Comparison of ENCODE assay signal across 17 mouse cellular contexts in the genomic region with DNA sequence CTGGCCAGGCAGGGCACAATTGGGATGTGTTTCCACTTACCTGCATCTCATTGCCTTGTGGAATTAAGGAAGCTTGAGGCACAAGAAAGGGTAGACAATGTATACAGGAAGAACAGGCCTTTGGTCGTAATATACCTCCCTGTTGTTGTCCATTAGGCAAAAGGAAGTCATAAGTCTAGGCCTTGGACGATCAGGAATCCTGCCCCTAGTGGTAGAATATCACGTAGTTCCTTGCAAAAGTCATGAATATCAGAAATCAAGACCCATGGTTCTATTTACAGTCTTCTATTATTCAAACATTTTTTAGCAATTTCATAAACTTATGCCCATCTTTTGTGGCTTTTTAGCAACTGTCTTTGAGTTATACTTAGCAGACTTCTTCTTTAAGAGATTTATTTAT.
DNase-seq lines count a peak whose midpoint lies in the region; ATAC-seq and TF ChIP-seq lines count a peak whose summit lies in the region.
"Had no signal": no experiment of that assay in that cellular context is flagged by ENCODE, and none has a peak within 500 bp of the region (broad histone marks: within the 10 kb centered on the region; RNA-seq: fewer than 3 reads in every experiment).

No protein-coding gene starts in this region.

- TF ChIP-seq CTCF in heart, adult 2 months (IDR thresholded peaks at IDR 0.05) = peak; percentile 23
- peak; percentile 36 for TF ChIP-seq CTCF in Patski (IDR thresholded peaks at IDR 0.05)

- no peak overlapping the region for H3K4me3 ChIP-seq in heart, adult 2 months
- H3K4me3 ChIP-seq in heart, embryonic 11.5 days (ENCODE audit: low read depth, low read length) = no peak overlapping the region
- H3K4me3 ChIP-seq: embryonic facial prominence, embryonic 13.5 days; forebrain, embryonic 15.5 days; midbrain, embryonic 12.5 days; neural tube, embryonic 13.5 days had no signal

- H3K4me2 ChIP-seq in heart, embryonic 11.5 days = no peak overlapping the region
- H3K4me2 ChIP-seq: embryonic facial prominence, embryonic 13.5 days; forebrain, embryonic 15.5 days; midbrain, embryonic 12.5 days; neural tube, embryonic 13.5 days had no signal

- 52% methylated on average over 3 of the region's 3 CpGs for WGBS in heart, adult 2 months
- WGBS in heart, embryonic 11.5 days (ENCODE audit: insufficient replicate concordance) = 54% methylated on average over 3 of the region's 3 CpGs

- in situ Hi-C loops in Patski (cut with MboI; ENCODE audit: low pct_unique_long_range_greater_than_20kb) = no loop called here

- H3K27ac ChIP-seq in heart, adult 2 months = no peak overlapping the region
- no peak overlapping the region for H3K27ac ChIP-seq in heart, embryonic 11.5 days (ENCODE audit: low read depth, low read length)
- H3K27ac ChIP-seq: embryonic facial prominence, embryonic 13.5 days; forebrain, embryonic 15.5 days; midbrain, embryonic 12.5 days; neural tube, embryonic 13.5 days had no signal

- H3K9ac ChIP-seq in heart, adult 2 months (ENCODE audit: low read depth, low read length) = no peak overlapping the region
- H3K9ac ChIP-seq in heart, embryonic 11.5 days (ENCODE audit: low read depth, low read length) = no peak overlapping the region
- H3K9ac ChIP-seq: embryonic facial prominence, embryonic 13.5 days; forebrain, embryonic 15.5 days; midbrain, embryonic 12.5 days; neural tube, embryonic 13.5 days had no signal

- no peak for ATAC-seq in heart, embryonic 11.5 days (replicated peaks; ENCODE audit: insufficient number of reproducible peaks, low FRiP score, low TSS enrichment)
- no peak for ATAC-seq in Patski
- ATAC-seq: CD4-positive, CD25-positive, alpha-beta regulatory T cell, adult 4 months; forebrain, embryonic 15.5 days; intestine, embryonic 16.5 days had no signal

- H3K36me3 ChIP-seq in heart, adult 2 months (ENCODE audit: control insufficient read depth, insufficient read depth, low read length) = no peaks in the 10 kb centered on the region
- no peaks in the 10 kb centered on the region for H3K36me3 ChIP-seq in heart, embryonic 11.5 days (ENCODE audit: control insufficient read depth, insufficient read depth, low read length)
- H3K36me3 ChIP-seq: embryonic facial prominence, embryonic 13.5 days; forebrain, embryonic 15.5 days; midbrain, embryonic 12.5 days; neural tube, embryonic 13.5 days had no signal

- CTCF ChIA-PET in Patski (lab: Charles Lee) = no interaction called here

- H3K79me2 ChIP-seq in heart, adult 2 months (replicated peaks; ENCODE audit: control insufficient read depth, insufficient read depth, low read length) = no peaks in the 10 kb centered on the region

- POLR2A ChIA-PET in Patski (lab: Charles Lee) = no interaction called here

- no peaks in the 10 kb centered on the region for H3K4me1 ChIP-seq in heart, adult 2 months (ENCODE audit: control insufficient read depth, insufficient read depth, low read length)
- H3K4me1 ChIP-seq in heart, embryonic 11.5 days (ENCODE audit: control insufficient read depth, insufficient read depth, low read length) = no peaks in the 10 kb centered on the region
- H3K4me1 ChIP-seq: embryonic facial prominence, embryonic 13.5 days; midbrain, embryonic 12.5 days; neural tube, embryonic 13.5 days had no signal

- no peak for TF ChIP-seq POLR2A in heart, adult 2 months (IDR thresholded peaks at IDR 0.05; ENCODE audit: insufficient read depth, low read depth, low read length)

- no peaks in the 10 kb centered on the region for H3K27me3 ChIP-seq in heart, adult 2 months (ENCODE audit: control insufficient read depth, insufficient read depth, low read length)
- H3K27me3 ChIP-seq in heart, embryonic 11.5 days (ENCODE audit: control insufficient read depth, insufficient read depth, low read length) = no peaks in the 10 kb centered on the region
- H3K27me3 ChIP-seq in Patski = no peaks in the 10 kb centered on the region
- H3K27me3 ChIP-seq: embryonic facial prominence, embryonic 13.5 days; forebrain, embryonic 15.5 days; midbrain, embryonic 12.5 days; neural tube, embryonic 13.5 days had no signal

- no peak for TF ChIP-seq EP300 in heart, adult 2 months (IDR thresholded peaks at IDR 0.05; ENCODE audit: insufficient read depth, low read depth, low read length)

- no peak for DNase-seq in heart, adult 2 months
- DNase-seq in lung, postnatal 36 days = peak; percentile 6
- no peak for DNase-seq in lung, postnatal 25 days (ENCODE audit: low spot score)
- no peak for DNase-seq in Patski (ENCODE audit: low read depth, low spot score)
- DNase-seq in embryo, embryonic 9.5 days (ENCODE audit: extremely low spot score) = peak; percentile 7
- no peak for DNase-seq in right cerebral cortex, postnatal 4 days
- DNase-seq in thymus, postnatal 36 days = no peak
- DNase-seq: heart, postnatal 10 days; lung, adult 18-20 months; thymus, postnatal 4 days had no signal

- H3K9me3 ChIP-seq in heart, embryonic 11.5 days (replicated peaks; ENCODE audit: control insufficient read depth, low read length) = no peaks in the 10 kb centered on the region
- H3K9me3 ChIP-seq: embryonic facial prominence, embryonic 13.5 days; forebrain, embryonic 15.5 days; midbrain, embryonic 12.5 days; neural tube, embryonic 13.5 days had no signal

- intact Hi-C loops in heart, adult 2 months (cut with DNase I) = no loop called here

Comparison
In these comparisons a context has a peak if more than half of its experiments do, and no peak if none do; other contexts are left out.
1. DNase-seq: peak in lung, postnatal 36 days (single experiment) and embryo, embryonic 9.5 days (single experiment); none in heart, adult 2 months (0 of 2), lung, postnatal 25 days (single experiment), Patski (single experiment), right cerebral cortex, postnatal 4 days (single experiment) and thymus, postnatal 36 days (0 of 2).